Mouse (Mus musculus): ENCODE measurements around the gene Naip1. TPM values are rescaled to one million over a fixed set of nuclear protein-coding genes. Genes with fewer than 3 reads are reported as not detected.
"Not testable (repeated sequence)": the region's sequence is repeated elsewhere in the genome, so short reads cannot be mapped to it uniquely, and the experiment has no call there.

The Naip1 gene
- polyA plus RNA-seq, 1 experiment from 2014 or later, result not detected

DNA sequence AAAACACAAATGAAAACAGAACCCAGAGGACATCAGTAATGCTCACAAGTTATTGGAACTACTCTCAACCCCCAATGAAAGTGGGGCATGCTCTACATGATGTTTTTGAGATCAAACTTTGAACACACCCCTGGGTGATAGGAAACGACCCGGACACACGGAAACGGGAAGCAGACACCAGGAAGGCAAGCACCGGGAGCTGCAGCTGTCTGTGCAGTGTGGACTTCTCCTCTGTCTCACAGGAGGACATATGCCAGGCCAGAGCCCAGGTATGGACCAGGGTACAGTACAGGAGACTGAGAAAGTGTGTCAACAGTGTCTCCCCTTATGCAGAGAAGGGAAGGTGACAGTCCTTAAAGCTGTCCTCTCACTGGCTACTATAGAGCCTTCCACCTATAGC is 43.5 kb downstream of the Naip1 start:
- TF ChIP-seq CTCF (IDR thresholded peaks at IDR 0.05), result no peak
- TF ChIP-seq EP300 (IDR thresholded peaks at IDR 0.05), result no peak
- H3K9ac ChIP-seq (replicated peaks; ENCODE audit: low read depth), result no peak overlapping the region
- DNase-seq (ENCODE audit: low spot score) (no peak), ATAC-seq (no peak)
- no peak overlapping the region for H3K27ac ChIP-seq (ENCODE audit: low read length)
- H3K4me1 ChIP-seq (ENCODE audit: insufficient read depth, low read depth, low read length), result no peaks in the 10 kb centered on the region
- WGBS, result 80% methylated on average over 5 of the region's 5 CpGs
- H3K27me3 ChIP-seq (replicated peaks; ENCODE audit: insufficient read depth, low read length), result no peaks in the 10 kb centered on the region
- no peak overlapping the region for H3K4me2 ChIP-seq (replicated peaks; ENCODE audit: low read depth, low read length)
- H3K9me3 ChIP-seq (ENCODE audit: low read length), result no peaks in the 10 kb centered on the region
- H3K4me3 ChIP-seq (ENCODE audit: low read depth, low read length), result no peak overlapping the region
- no peaks in the 10 kb centered on the region for H3K36me3 ChIP-seq (ENCODE audit: insufficient read depth, low read length)

- DNase-seq (ENCODE audit: low spot score) (no peak), ATAC-seq (no peak)
- no peak overlapping the region for H3K4me2 ChIP-seq (replicated peaks; ENCODE audit: low read depth, low read length)
- H3K27me3 ChIP-seq (replicated peaks; ENCODE audit: insufficient read depth, low read length), result no peaks in the 10 kb centered on the region
- TF ChIP-seq CTCF (IDR thresholded peaks at IDR 0.05) (no peak), EP300 (IDR thresholded peaks at IDR 0.05) (no peak)
- no peaks in the 10 kb centered on the region for H3K36me3 ChIP-seq (ENCODE audit: insufficient read depth, low read length)
- no peaks in the 10 kb centered on the region for H3K9me3 ChIP-seq (ENCODE audit: low read length)
- no peak overlapping the region for H3K4me3 ChIP-seq (ENCODE audit: low read depth, low read length)
- no peaks in the 10 kb centered on the region for H3K4me1 ChIP-seq (ENCODE audit: insufficient read depth, low read depth, low read length)
- no peak overlapping the region for H3K27ac ChIP-seq (ENCODE audit: low read length)
- WGBS, result 74% methylated on average over 7 of the region's 7 CpGs
- no peak overlapping the region for H3K9ac ChIP-seq (replicated peaks; ENCODE audit: low read depth)
Observed at GRCm38 (mm10) chr13:100408242-100408641, 44.4 kb downstream of the Naip1 start.

DNA sequence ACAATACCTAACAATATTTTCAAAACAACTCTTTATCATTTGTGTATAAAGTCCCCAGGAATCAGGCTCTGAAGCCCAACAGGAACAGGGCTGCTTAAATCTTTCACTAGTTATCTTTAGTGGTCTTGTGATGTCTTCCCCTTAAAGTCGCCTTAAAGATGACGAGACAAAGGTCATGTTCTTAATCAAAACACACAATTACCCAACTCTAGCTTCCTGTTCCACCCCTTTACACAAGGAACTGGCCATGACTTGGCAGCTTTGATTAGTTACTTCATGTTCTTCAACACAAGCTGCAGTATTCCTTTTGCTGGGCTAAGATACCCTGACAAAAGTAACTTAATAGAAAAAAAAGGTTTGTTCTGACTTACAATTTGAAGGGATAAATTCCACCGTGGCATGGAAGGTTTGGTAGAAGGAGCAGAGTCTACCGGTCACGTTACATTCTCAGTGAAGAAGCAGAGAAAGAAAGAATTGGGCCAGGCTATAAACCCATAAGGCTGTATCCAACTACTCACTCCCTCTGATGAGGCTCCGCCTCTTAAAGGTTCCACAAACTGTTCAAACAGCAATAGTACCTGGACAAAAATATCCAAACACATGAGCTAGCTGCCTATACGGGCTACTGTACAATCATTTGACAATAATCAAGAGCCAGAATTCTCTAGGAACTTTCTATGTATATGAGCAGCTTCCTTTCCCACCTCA is 49.6 kb downstream of the Naip1 start:
- not testable (repeated sequence) for H3K36me3 ChIP-seq (ENCODE audit: insufficient read depth, low read length)
- 62% methylated on average over 7 of the region's 7 CpGs for WGBS

DNA sequence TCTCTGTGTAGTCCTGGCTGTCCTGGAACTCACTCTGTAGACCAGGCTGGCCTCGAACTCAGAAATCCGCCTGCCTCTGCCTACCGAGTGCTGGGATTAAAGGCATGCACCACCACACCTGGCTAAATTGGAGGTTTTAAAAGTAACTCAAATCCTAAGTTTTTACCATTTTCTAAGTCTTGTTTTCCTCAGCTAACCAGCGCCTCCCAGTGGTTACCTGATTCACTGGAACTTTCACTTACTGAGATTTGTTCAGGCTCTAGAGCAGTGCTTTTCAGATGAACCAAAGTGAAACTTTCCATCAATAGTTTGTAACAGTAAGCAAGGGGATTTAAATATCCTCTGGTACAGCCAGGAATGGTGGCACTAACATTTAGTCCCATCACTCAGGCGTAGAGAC is 61.6 kb downstream of the Naip1 start:
- H3K4me2 ChIP-seq (replicated peaks; ENCODE audit: low read depth, low read length); H3K4me3 ChIP-seq (ENCODE audit: low read depth, low read length); H3K4me1 ChIP-seq (ENCODE audit: insufficient read depth, low read depth, low read length); H3K9me3 ChIP-seq (ENCODE audit: low read length); H3K27ac ChIP-seq (ENCODE audit: low read length); H3K9ac ChIP-seq (replicated peaks; ENCODE audit: low read depth); ATAC-seq; H3K27me3 ChIP-seq (replicated peaks; ENCODE audit: insufficient read depth, low read length); H3K36me3 ChIP-seq (ENCODE audit: insufficient read depth, low read length): not testable (repeated sequence)
- 35% methylated on average over 5 of the region's 5 CpGs for WGBS
- peak; percentile 60 for TF ChIP-seq CTCF (IDR thresholded peaks at IDR 0.05)
- peak; percentile 33 for DNase-seq (ENCODE audit: low spot score)

More for the DNA sequence above, 49.6 kb downstream of the Naip1 start:
- not testable (repeated sequence) for H3K27me3 ChIP-seq (replicated peaks; ENCODE audit: insufficient read depth, low read length); H3K9me3 ChIP-seq (ENCODE audit: low read length); H3K4me2 ChIP-seq (replicated peaks; ENCODE audit: low read depth, low read length); H3K9ac ChIP-seq (replicated peaks; ENCODE audit: low read depth); H3K4me1 ChIP-seq (ENCODE audit: insufficient read depth, low read depth, low read length); H3K4me3 ChIP-seq (ENCODE audit: low read depth, low read length); H3K27ac ChIP-seq (ENCODE audit: low read length); DNase-seq (ENCODE audit: low spot score); ATAC-seq

GRCm38 (mm10) chr13:100370536-100370935 is 82.1 kb downstream of the Naip1 start:
- no peaks in the 10 kb centered on the region for H3K4me1 ChIP-seq (ENCODE audit: insufficient read depth, low read depth, low read length)
- ATAC-seq (no peak), DNase-seq (ENCODE audit: low spot score) (no peak)
- H3K27ac ChIP-seq (ENCODE audit: low read length), result no peak overlapping the region
- H3K4me2 ChIP-seq (replicated peaks; ENCODE audit: low read depth, low read length), result no peak overlapping the region
- H3K9ac ChIP-seq (replicated peaks; ENCODE audit: low read depth), result no peak overlapping the region
- no peak overlapping the region for H3K4me3 ChIP-seq (ENCODE audit: low read depth, low read length)
- H3K36me3 ChIP-seq (ENCODE audit: insufficient read depth, low read length), result no peaks in the 10 kb centered on the region
- TF ChIP-seq CTCF (IDR thresholded peaks at IDR 0.05) (no peak), EP300 (IDR thresholded peaks at IDR 0.05) (no peak)
- no peaks in the 10 kb centered on the region for H3K27me3 ChIP-seq (replicated peaks; ENCODE audit: insufficient read depth, low read length)
- H3K9me3 ChIP-seq (ENCODE audit: low read length), result no peaks in the 10 kb centered on the region
- 100% methylated on average over 1 of the region's 1 CpGs for WGBS

Other genes with a start within 250 kb of the Naip1 start
- gene Naip5, start 206.5 kb downstream of the Naip1 start, polyA plus RNA-seq (2015; fragmentation: Nextera tagmentation; extraction: Ambion mirVana), result 0.67 and 0.81 TPM in 2 replicates
- 0.19 and 0.38 TPM in 2 replicates for gene Naip6, start 135.2 kb downstream of the Naip1 start, polyA plus RNA-seq (2015; fragmentation: Nextera tagmentation; extraction: Ambion mirVana)
- gene Gtf2h2, start 39.7 kb upstream of the Naip1 start, polyA plus RNA-seq (2015; fragmentation: Nextera tagmentation; extraction: Ambion mirVana), result 22.9 and 35.5 TPM in 2 replicates
- 71.0 and 76.9 TPM in 2 replicates for gene Ocln, start 99.8 kb upstream of the Naip1 start, polyA plus RNA-seq (2015; fragmentation: Nextera tagmentation; extraction: Ambion mirVana)
- gene Marveld2, start 164.1 kb upstream of the Naip1 start, polyA plus RNA-seq (2015; fragmentation: Nextera tagmentation; extraction: Ambion mirVana), result 11.5 and 11.8 TPM in 2 replicates
- 135 and 136 TPM in 2 replicates for gene Ak6, start 198.1 kb upstream of the Naip1 start, polyA plus RNA-seq (2015; fragmentation: Nextera tagmentation; extraction: Ambion mirVana)
- gene Rad17, start 198.2 kb upstream of the Naip1 start, polyA plus RNA-seq (2015; fragmentation: Nextera tagmentation; extraction: Ambion mirVana), result 12.9 and 14.4 TPM in 2 replicates
- gene Taf9, start 198.7 kb upstream of the Naip1 start, polyA plus RNA-seq (2015; fragmentation: Nextera tagmentation; extraction: Ambion mirVana), result 12.2 and 15.5 TPM in 2 replicates
- 7.1 and 7.9 TPM in 2 replicates for gene Ccdc125, start 216.8 kb upstream of the Naip1 start, polyA plus RNA-seq (2015; fragmentation: Nextera tagmentation; extraction: Ambion mirVana)

Data from lung, postnatal 0 days (tissue).